Mouse (Mus musculus) lung, postnatal 0 days (tissue): Measurements from ENCODE around the gene Vps16. TPM values are rescaled to one million over a fixed set of nuclear protein-coding genes. Genes with fewer than 3 reads are reported as not detected.

Source experiments
- ATAC-seq: fragments of 200-750 bp; cut with Nextera tagmentation; 2 replicates; pipeline ENCODE4 v1.8.0; 2017; ENCODE audit warnings: moderate library complexity
- DNase-seq: peaks from one replicate; pipeline ENCODE4 v3.0.0-alpha.2; 2016; ENCODE audit warnings: low spot score
- H3K27ac ChIP-seq: fragments of 300-500 bp; sonication (generic); 2 replicates; pipeline ENCODE4 v1.5.1; 2014; ENCODE audit warnings: antibody characterized with exemption, mild to moderate bottlenecking, low read length, mixed read lengths
- H3K27me3 ChIP-seq: fragments of 300-500 bp; sonication (generic); replicated peaks from 2 replicates; pipeline ENCODE4 v1.6.1; 2014; ENCODE audit warnings: low read length, mixed read lengths; ENCODE audit not compliant: insufficient read depth
- H3K36me3 ChIP-seq: fragments of 300-500 bp; sonication (generic); 2 replicates; pipeline ENCODE4 v1.6.1; 2014; ENCODE audit warnings: low read length, mixed read lengths; ENCODE audit not compliant: insufficient read depth
- H3K4me1 ChIP-seq: fragments of 300-500 bp; sonication (generic); 2 replicates; pipeline ENCODE4 v1.6.1; 2014; ENCODE audit warnings: antibody characterized with exemption, low read depth, low read length, mixed read lengths; ENCODE audit not compliant: insufficient read depth
- H3K4me2 ChIP-seq: fragments of 300-500 bp; sonication (generic); replicated peaks from 2 replicates; pipeline ENCODE4 v1.6.1; 2014; ENCODE audit warnings: low read depth, mild to moderate bottlenecking, low read length, moderate library complexity, mixed read lengths
- H3K4me3 ChIP-seq: fragments of 300-500 bp; sonication (generic); 2 replicates; pipeline ENCODE4 v1.5.1; 2014; ENCODE audit warnings: low read depth, low read length
- H3K9ac ChIP-seq: fragments of 300-500 bp; sonication (generic); replicated peaks from 2 replicates; pipeline ENCODE4 v1.6.1; 2014; ENCODE audit warnings: low read depth, mild to moderate bottlenecking
- H3K9me3 ChIP-seq: fragments of 300-500 bp; sonication (generic); 2 replicates; pipeline ENCODE4 v1.6.1; 2016; ENCODE audit warnings: low read length, mixed read lengths
- CTCF ChIP-seq: IDR thresholded peaks from 2 replicates; pipeline ENCODE4 v1.5.1; 2016; ENCODE audit warnings: antibody characterized with exemption, mild to moderate bottlenecking
- EP300 ChIP-seq: IDR thresholded peaks from 2 replicates; pipeline ENCODE4 v1.6.1; 2016; ENCODE audit warnings: antibody characterized with exemption, mild to moderate bottlenecking, control low read depth
- WGBS: fragments of 180-500 bp; shearing (Covaris S2); extraction: QIAGEN DNeasy Blood & Tissue Kit; methylation state at CpG from one replicate; pipeline ENCODE4 v1.1.7; 2014; 5-methylcytosine and 5-hydroxymethylcytosine counted together
- polyA plus RNA-seq: library from polyadenylated mRNA; unstranded; fragments of >200 nt; fragmentation: Nextera tagmentation; extraction: Ambion mirVana; gene quantifications from 2 replicates; pipeline ENCODE4 v1.2.1, GENCODE M21; 2015

Vps16 gene
- polyA plus RNA-seq, 1 experiment from 2014 or later, result 47.0 TPM

GRCm38 (mm10) chr2:130390993-130391625, 33.0 kb upstream of the Vps16 start:
- no peaks in the 10 kb centered on the region for H3K4me1 ChIP-seq
- H3K4me3 ChIP-seq, result no peak overlapping the region
- no peaks in the 10 kb centered on the region for H3K36me3 ChIP-seq
- WGBS, result 79% methylated on average over 11 of the region's 11 CpGs
- H3K27me3 ChIP-seq, result no peaks in the 10 kb centered on the region
- no peak overlapping the region for H3K4me2 ChIP-seq
- no peak for TF ChIP-seq CTCF
- TF ChIP-seq EP300, result no peak
- no peaks in the 10 kb centered on the region for H3K9me3 ChIP-seq
- H3K9ac ChIP-seq, result no peak overlapping the region
- DNase-seq (no peak), ATAC-seq (no peak)
- no peak overlapping the region for H3K27ac ChIP-seq

- DNase-seq (no peak), ATAC-seq (no peak)
- no peak overlapping the region for H3K27ac ChIP-seq
- WGBS, result 74% methylated on average over 3 of the region's 3 CpGs
- H3K4me2 ChIP-seq, result no peak overlapping the region
- no peak overlapping the region for H3K4me3 ChIP-seq
- H3K4me1 ChIP-seq, result no peaks in the 10 kb centered on the region
- no peak overlapping the region for H3K9ac ChIP-seq
- TF ChIP-seq EP300 (no peak), CTCF (no peak)
- no peaks in the 10 kb centered on the region for H3K9me3 ChIP-seq
- H3K36me3 ChIP-seq, result no peaks in the 10 kb centered on the region
- no peaks in the 10 kb centered on the region for H3K27me3 ChIP-seq
Measured at GRCm38 (mm10) chr2:130392836-130393235, 31.3 kb upstream of the Vps16 start.

GRCm38 (mm10) chr2:130395696-130396095, 28.4 kb upstream of the Vps16 start:
- Histone ChIP-seq H3K4me1 (no peaks in the 10 kb centered on the region), H3K9ac (no peak overlapping the region), H3K4me2 (no peak overlapping the region), H3K9me3 (no peaks in the 10 kb centered on the region), H3K4me3 (no peak overlapping the region), H3K27me3 (no peaks in the 10 kb centered on the region), H3K36me3 (no peaks in the 10 kb centered on the region), H3K27ac (no peak overlapping the region)
- 95% methylated on average over 11 of the region's 11 CpGs for WGBS
- ATAC-seq (no peak), DNase-seq (no peak)
- TF ChIP-seq EP300 (no peak), CTCF (no peak)

- Histone ChIP-seq H3K4me2 (peak within 1 kb of the TSS; percentile 90), H3K36me3 (no peaks in the 10 kb centered on the region), H3K9ac (0 out of 2 replicates have a peak within 1 kb of the TSS, but pooled peaks have one; percentile 16), H3K27ac (no peak within 1 kb of the TSS), H3K9me3 (no peaks in the 10 kb centered on the region), H3K27me3 (no peaks in the 10 kb centered on the region), H3K4me1 (no peaks in the 10 kb centered on the region), H3K4me3 (peak within 1 kb of the TSS; percentile 53)
- no peak for TF ChIP-seq EP300
- DNase-seq (peak; percentile 19), ATAC-seq (peak; percentile 56)
- WGBS, result 5% methylated on average over 38 of the region's 53 CpGs
Measured at GRCm38 (mm10) chr2:130397186-130397985, 26.8 kb upstream of the Vps16 start, which contains the start of gene Cpxm1. Gene Cpxm1, minus strand, starts transcription at chr2:130397574.

GRCm38 (mm10) chr2:130398091-130398490, 26.0 kb upstream of the Vps16 start:
- peak overlapping the region; percentile 90 for H3K4me2 ChIP-seq
- ATAC-seq (no peak), DNase-seq (no peak)
- no peaks in the 10 kb centered on the region for H3K27me3 ChIP-seq
- no peaks in the 10 kb centered on the region for H3K4me1 ChIP-seq
- no peak overlapping the region for H3K9ac ChIP-seq
- 11% methylated on average over 14 of the region's 14 CpGs for WGBS
- H3K36me3 ChIP-seq, result no peaks in the 10 kb centered on the region
- peak overlapping the region; percentile 53; the same call in 1 of the 2 replicates for H3K4me3 ChIP-seq
- no peaks in the 10 kb centered on the region for H3K9me3 ChIP-seq
- no peak overlapping the region for H3K27ac ChIP-seq
- no peak for TF ChIP-seq EP300
- TF ChIP-seq CTCF, result no peak

- no peak overlapping the region for H3K4me2 ChIP-seq
- H3K27me3 ChIP-seq, result no peaks in the 10 kb centered on the region
- no peak for DNase-seq
- no peaks in the 10 kb centered on the region for H3K36me3 ChIP-seq
- WGBS, result 88% methylated on average over 1 of the region's 1 CpGs
- no peak for ATAC-seq
- no peaks in the 10 kb centered on the region for H3K4me1 ChIP-seq
- no peak overlapping the region for H3K9ac ChIP-seq
- TF ChIP-seq CTCF (no peak), EP300 (no peak)
- no peak overlapping the region for H3K27ac ChIP-seq
- no peak overlapping the region for H3K4me3 ChIP-seq
- H3K9me3 ChIP-seq, result no peaks in the 10 kb centered on the region
Measured at GRCm38 (mm10) chr2:130400046-130400445, 24.1 kb upstream of the Vps16 start.
